Mouse (Mus musculus) thymus, adult 2 months (tissue): Measurements from ENCODE around the gene Syn1.

Experiments used
- CTCF ChIP-seq: fragments of 200-500 bp; IDR thresholded peaks from 2 replicates; pipeline ENCODE4 v1.5.1; 2012; ENCODE audit warnings: mild to moderate bottlenecking, control low read depth, low read length, moderate library complexity, borderline replicate concordance; ENCODE audit not compliant: control insufficient read depth, poor library complexity, insufficient read depth; ENCODE audit errors: extremely low read depth
- POLR2A ChIP-seq: fragments of 200-500 bp; IDR thresholded peaks from 2 replicates; pipeline ENCODE4 v1.6.1; 2012; ENCODE audit warnings: mild to moderate bottlenecking, low read length, control low read depth, moderate library complexity; ENCODE audit not compliant: control insufficient read depth, poor library complexity, insufficient read depth; ENCODE audit errors: extremely low read depth

GRCm38 (mm10) chrX:20848256-20848984 is 72.4 kb downstream of the Syn1 start:
- TF ChIP-seq POLR2A (peak; percentile 81; the same call in 1 of the 2 replicates), CTCF (no peak)
